Mouse (Mus musculus): ENCODE measurements at regions not wholly inside any gene's neighbourhood (a gene's known extent, or its start where the extent isn't known, plus 50 kb on each side); places are given as distances from the start of the nearest gene placed in this dataset.

- no peak for TF ChIP-seq CTCF (IDR thresholded peaks at IDR 0.05; ENCODE audit: low read depth, low read length)
- TF ChIP-seq POLR2A (IDR thresholded peaks at IDR 0.05; ENCODE audit: borderline replicate concordance, low read depth, low read length): no peak
Measured at GRCm38 (mm10) chr10:111836191-111836590, 136.3 kb upstream of the Krr1 start.

Data from bone marrow macrophage, adult 2 months (primary cell).